Mouse (Mus musculus): ENCODE measurements around the gene Msx1.

DNA sequence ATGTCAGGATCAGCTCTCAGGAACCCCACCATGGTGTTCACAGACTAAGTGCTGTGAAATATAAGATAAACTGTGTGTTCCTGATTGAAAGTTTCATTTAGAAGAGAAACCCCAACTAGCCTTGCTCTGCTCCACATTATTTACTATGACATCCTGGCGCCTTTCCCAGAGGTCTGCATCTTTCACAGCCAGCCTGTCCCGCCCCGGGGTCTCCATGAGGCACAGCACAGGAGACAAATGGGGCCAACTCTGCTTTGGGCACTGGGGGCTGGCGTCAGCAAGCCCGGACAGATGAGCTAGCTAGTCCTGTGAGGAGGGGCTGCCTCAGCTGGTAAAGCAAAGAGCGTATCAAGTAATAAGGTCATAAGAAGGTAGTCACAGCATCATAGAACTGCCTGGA lies 41.1 kb upstream of the Msx1 start:
- TF ChIP-seq CTCF (IDR thresholded peaks at IDR 0.05; ENCODE audit: low read depth) (no peak), EP300 (optimal IDR thresholded peaks at IDR 0.05) (no peak)
